Mouse (Mus musculus) stomach, embryonic 14.5 days (tissue): ENCODE results near the gene Rpl22. TPM values are rescaled to one million over a fixed set of nuclear protein-coding genes. Genes with fewer than 3 reads are reported as not detected.
A peak's percentile ranks its signal among the peaks of the same experiment; 100 is the strongest.

Source experiments
- ATAC-seq: fragments of 200-750 bp; cut with Nextera tagmentation; 2 replicates; pipeline ENCODE4 v1.8.0; 2017; ENCODE audit warnings: low read depth, moderate TSS enrichment; ENCODE audit not compliant: insufficient number of reproducible peaks, insufficient read depth, low FRiP score
- H3K27ac ChIP-seq: fragments of 300-500 bp; sonication (generic); 2 replicates; pipeline ENCODE4 v1.5.1; 2014; ENCODE audit warnings: mild to moderate bottlenecking, low read length, moderate library complexity, mixed read lengths
- H3K27me3 ChIP-seq: fragments of 300-500 bp; sonication (generic); 2 replicates; pipeline ENCODE4 v1.6.1; 2014; ENCODE audit warnings: low read length, control low read depth, mixed read lengths; ENCODE audit not compliant: control insufficient read depth, insufficient read depth
- H3K36me3 ChIP-seq: fragments of 300-500 bp; sonication (generic); 2 replicates; pipeline ENCODE4 v1.6.1; 2014; ENCODE audit warnings: mild to moderate bottlenecking, control low read depth, low read length, moderate library complexity, mixed read lengths; ENCODE audit not compliant: control insufficient read depth, insufficient read depth
- H3K4me1 ChIP-seq: fragments of 300-500 bp; sonication (generic); 2 replicates; pipeline ENCODE4 v1.6.1; 2014; ENCODE audit warnings: low read length, control low read depth, mixed read lengths; ENCODE audit not compliant: control insufficient read depth, insufficient read depth
- H3K4me2 ChIP-seq: fragments of 300-500 bp; sonication (generic); replicated peaks from 2 replicates; pipeline ENCODE4 v1.6.1; 2014; ENCODE audit warnings: low read depth, low read length, control low read depth
- H3K4me3 ChIP-seq: fragments of 300-500 bp; sonication (generic); 2 replicates; pipeline ENCODE4 v1.5.1; 2014; ENCODE audit warnings: low read depth, low read length, control low read depth
- H3K9ac ChIP-seq: fragments of 300-500 bp; sonication (generic); replicated peaks from 2 replicates; pipeline ENCODE4 v1.6.1; 2014; ENCODE audit warnings: low read depth, mild to moderate bottlenecking, control low read depth, low read length, moderate library complexity, mixed read lengths
- H3K9me3 ChIP-seq: fragments of 300-500 bp; sonication (generic); 2 replicates; pipeline ENCODE4 v1.6.1; 2016; ENCODE audit warnings: low read depth, low read length, control low read depth; ENCODE audit not compliant: control insufficient read depth
- WGBS: fragments of 180-500 bp; shearing (Covaris S2); extraction: QIAGEN DNeasy Blood & Tissue Kit; methylation state at CpG from one replicate; pipeline ENCODE4 v1.1.7; 2014; 5-methylcytosine and 5-hydroxymethylcytosine counted together
- polyA plus RNA-seq: library from polyadenylated mRNA; unstranded; fragments of >200 nt; fragmentation: Nextera tagmentation; extraction: Ambion mirVana; gene quantifications from 2 replicates; pipeline ENCODE4 v1.2.1, GENCODE M21; 2014

Gene Rpl22
- polyA plus RNA-seq: 483 and 497 TPM in 2 replicates

DNA sequence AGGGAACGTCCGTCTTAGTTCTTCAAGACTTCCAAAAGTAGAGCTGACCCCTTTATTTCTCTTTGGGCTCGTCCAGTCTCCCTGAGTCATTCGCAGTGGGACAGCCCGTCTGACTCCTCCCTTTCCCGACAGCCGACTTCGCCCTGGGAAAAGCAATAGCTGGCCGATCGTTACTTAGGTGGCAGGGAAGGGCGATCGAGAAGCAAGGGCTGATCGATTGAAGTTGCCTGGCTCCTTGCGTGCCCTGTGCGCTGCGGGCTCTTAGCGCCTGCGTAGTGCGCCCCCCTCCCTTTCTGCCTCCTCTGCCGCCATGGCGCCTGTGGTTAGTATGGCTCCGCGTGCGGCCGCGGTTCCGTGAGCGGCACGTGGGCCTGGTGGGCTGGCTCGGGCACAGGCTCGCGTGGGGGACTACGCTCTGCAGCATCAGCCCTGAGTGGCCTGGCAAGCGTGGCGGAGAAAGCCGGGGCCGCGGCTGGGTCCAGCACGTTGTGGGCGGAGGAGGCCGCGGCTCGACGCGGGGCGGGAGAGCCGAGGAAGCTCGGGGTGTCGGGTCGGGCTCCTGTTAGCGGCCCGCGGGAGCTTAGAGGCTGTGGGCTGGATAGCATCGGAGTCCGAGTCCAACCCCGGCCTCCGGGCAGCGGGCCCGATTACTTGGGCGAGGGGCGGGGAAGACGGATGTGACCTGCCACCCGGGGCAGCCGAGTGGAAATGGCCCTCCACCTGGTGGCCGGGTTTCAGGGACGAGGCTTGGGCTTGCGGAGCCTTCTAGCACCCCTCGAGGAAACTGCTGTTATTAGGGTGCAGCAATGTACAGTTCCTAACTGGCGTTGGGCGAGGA is at the start of gene Rpl22:
Gene Rpl22 (plus strand): TSS at position 169 of the 838 bp plus-strand sequence.
- H3K4me2 ChIP-seq: peak within 1 kb of the TSS; percentile 94
- peak within 1 kb of the TSS; percentile 97 for H3K9ac ChIP-seq
- under 1% methylated on average over 70 of the region's 70 CpGs for WGBS
- peaks cover 10% of the 10 kb centered on the region for H3K4me1 ChIP-seq
- peak; percentile 95 for ATAC-seq
- H3K27me3 ChIP-seq: no peaks in the 10 kb centered on the region
- H3K27ac ChIP-seq: peak within 1 kb of the TSS; percentile 70
- H3K9me3 ChIP-seq: no peaks in the 10 kb centered on the region
- peaks cover 30% of the 10 kb centered on the region for H3K36me3 ChIP-seq
- peak within 1 kb of the TSS; percentile 78 for H3K4me3 ChIP-seq

DNA sequence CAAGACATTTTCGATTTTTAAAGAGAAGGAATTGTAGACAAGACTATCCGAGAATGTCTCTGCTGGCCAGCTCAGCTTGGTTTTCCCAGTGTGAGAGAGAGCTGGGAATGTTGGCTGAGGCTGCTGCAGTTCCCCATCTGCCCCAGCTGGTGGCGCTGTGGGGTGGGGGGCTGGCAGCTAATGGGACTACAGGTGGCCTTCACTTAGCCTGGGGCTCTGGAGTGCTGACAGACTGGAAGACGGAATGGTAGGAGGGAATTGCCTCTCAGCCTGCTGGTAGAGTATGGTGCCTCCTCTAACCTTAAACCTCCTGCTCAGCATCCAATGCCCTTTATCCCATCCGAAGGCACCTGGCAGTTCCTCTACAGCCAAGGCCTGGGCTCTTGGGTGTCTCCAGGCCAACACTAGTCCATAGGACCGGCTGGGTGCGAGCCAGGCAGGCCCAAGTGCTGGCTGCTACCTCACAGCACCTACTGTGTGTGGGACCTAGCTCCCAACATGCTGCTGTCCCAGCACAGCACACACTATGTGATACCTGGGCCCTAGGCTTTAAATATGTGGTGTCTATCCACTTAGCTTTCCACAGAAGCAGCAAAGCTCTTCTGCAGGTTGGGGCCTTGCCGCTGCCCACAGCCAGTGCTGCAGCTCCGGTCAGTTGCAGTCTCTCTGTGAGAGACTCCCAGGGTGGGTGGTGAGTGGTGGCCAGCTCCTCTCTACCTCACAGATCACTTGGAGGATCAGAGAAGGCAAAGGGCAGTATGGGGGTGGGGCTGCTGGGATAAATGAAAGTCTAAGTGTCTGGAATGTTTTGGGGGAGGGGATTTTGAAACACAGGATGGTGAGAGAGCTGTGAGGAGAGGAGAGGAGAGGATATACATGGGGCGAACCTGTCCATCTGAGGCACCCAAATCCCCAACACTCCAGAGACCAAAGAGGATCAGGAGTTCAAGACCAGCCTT is 48.9 kb upstream of the Rpl22 start:
- H3K9ac ChIP-seq: no peak overlapping the region
- H3K4me2 ChIP-seq: no peak overlapping the region
- no peak overlapping the region for H3K27ac ChIP-seq
- 57% methylated on average over 10 of the region's 10 CpGs for WGBS
- H3K9me3 ChIP-seq: no peaks in the 10 kb centered on the region
- no peak overlapping the region for H3K4me3 ChIP-seq
- peaks cover 25% of the 10 kb centered on the region for H3K4me1 ChIP-seq
- no peaks in the 10 kb centered on the region for H3K36me3 ChIP-seq
- ATAC-seq: no peak
- peaks cover 14% of the 10 kb centered on the region for H3K27me3 ChIP-seq

DNA sequence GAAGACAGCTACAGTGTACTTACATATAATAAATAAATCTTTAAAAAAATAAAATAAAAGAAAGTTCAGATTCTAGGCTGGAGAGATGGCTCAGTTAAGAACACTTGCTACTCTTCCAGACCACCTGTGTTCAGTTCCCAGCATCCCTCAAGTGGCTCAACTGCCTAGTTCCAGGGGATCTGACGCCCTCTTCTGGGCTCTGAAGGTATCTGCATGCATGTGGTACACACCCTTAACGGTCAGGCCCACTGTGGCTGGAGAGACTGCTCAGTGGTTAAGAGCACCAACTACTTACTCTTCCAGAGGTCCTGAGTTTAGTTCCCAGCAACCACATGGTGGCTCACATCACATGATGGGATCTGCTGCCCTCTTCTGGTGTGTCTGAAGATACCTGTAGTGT is 47.6 kb upstream of the Rpl22 start:
- Histone ChIP-seq H3K4me1 (peaks cover 16% of the 10 kb centered on the region), H3K9me3 (no peaks in the 10 kb centered on the region), H3K9ac (no peak overlapping the region), H3K4me2 (no peak overlapping the region), H3K27me3 (peaks cover 27% of the 10 kb centered on the region), H3K27ac (no peak overlapping the region), H3K36me3 (no peaks in the 10 kb centered on the region), H3K4me3 (no peak overlapping the region)
- ATAC-seq: no peak
- 58% methylated on average over 2 of the region's 2 CpGs for WGBS

DNA sequence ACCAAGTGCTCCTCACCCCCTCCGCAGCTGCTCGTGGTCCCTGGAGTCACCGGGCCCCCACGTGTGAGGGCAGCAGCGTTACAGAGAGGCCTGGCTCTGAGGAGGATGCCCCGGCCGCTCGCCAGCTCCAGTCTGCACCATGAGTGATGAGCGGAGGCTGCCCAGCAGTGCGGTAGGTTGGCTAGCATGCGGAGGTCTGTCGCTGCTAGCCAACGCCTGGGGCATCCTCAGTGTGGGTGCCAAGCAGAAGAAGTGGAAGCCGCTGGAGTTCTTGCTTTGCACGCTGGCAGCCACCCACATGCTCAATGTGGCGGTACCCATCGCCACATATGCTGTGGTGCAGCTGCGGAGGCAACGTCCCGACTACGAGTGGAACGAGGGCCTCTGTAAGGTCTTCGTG is 46.6 kb upstream of the Rpl22 start:
- Histone ChIP-seq H3K4me3 (no peak overlapping the region), H3K4me2 (no peak overlapping the region), H3K9ac (no peak overlapping the region), H3K36me3 (no peaks in the 10 kb centered on the region), H3K27ac (no peak overlapping the region), H3K27me3 (peaks cover 35% of the 10 kb centered on the region), H3K4me1 (peaks cover 12% of the 10 kb centered on the region), H3K9me3 (no peaks in the 10 kb centered on the region)
- 85% methylated on average over 23 of the region's 23 CpGs for WGBS
- no peak for ATAC-seq

DNA sequence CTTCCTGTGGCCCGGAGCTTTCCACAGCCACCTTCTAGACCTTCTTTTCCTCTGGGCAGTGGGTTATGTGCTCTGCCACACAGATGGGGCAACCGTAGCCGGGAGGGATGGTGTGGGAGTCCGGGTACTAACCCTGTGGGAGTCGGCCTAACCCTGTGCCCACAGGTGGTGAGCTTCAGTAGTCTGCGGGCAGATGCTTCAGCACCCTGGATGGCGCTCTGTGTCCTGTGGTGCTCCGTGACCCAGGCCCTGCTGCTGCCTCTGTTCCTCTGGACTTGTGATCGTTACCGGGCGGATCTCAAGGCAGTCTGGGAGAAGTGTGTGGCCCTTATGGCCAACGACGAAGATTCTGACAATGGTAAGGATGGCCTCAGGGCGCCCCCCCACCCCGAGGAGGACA is 43.9 kb upstream of the Rpl22 start:
- Histone ChIP-seq H3K4me3 (no peak overlapping the region), H3K9ac (no peak overlapping the region), H3K4me1 (peaks cover 9% of the 10 kb centered on the region), H3K9me3 (no peaks in the 10 kb centered on the region), H3K27ac (no peak overlapping the region), H3K36me3 (no peaks in the 10 kb centered on the region), H3K4me2 (no peak overlapping the region), H3K27me3 (peaks cover 49% of the 10 kb centered on the region)
- no peak for ATAC-seq
- 43% methylated on average over 15 of the region's 15 CpGs for WGBS

DNA sequence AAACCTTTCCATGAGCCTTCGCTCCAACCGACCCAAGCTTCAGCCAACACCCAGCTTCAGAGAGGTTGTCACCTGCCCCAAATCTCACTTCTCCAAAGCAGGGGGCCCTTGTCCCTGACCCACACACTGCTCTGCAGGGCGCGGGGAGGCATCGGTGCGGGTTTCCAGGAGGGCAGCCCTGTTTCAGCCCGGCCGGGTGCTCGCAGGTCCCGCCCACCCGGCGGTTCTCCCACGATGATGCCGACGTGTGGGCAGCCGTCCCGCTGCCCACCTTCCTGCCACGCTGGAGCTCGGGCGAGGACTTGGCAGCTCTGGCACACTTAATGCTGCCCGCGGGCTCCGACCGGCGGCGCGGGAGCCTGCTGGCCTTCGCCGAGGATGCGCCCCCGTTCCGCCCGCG is 42.8 kb upstream of the Rpl22 start:
- H3K4me3 ChIP-seq: peak overlapping the region; percentile 18; the same call in 1 of the 2 replicates
- peaks cover 61% of the 10 kb centered on the region for H3K27me3 ChIP-seq
- H3K4me2 ChIP-seq: peak overlapping the region; percentile 52
- WGBS: 21% methylated on average over 30 of the region's 34 CpGs
- H3K9me3 ChIP-seq: no peaks in the 10 kb centered on the region
- no peaks in the 10 kb centered on the region for H3K36me3 ChIP-seq
- ATAC-seq: no peak
- peaks cover 9% of the 10 kb centered on the region for H3K4me1 ChIP-seq
- H3K27ac ChIP-seq: no peak overlapping the region
- 0 out of 2 replicates have a peak overlapping the region, but pooled peaks have one; percentile 21 for H3K9ac ChIP-seq

DNA sequence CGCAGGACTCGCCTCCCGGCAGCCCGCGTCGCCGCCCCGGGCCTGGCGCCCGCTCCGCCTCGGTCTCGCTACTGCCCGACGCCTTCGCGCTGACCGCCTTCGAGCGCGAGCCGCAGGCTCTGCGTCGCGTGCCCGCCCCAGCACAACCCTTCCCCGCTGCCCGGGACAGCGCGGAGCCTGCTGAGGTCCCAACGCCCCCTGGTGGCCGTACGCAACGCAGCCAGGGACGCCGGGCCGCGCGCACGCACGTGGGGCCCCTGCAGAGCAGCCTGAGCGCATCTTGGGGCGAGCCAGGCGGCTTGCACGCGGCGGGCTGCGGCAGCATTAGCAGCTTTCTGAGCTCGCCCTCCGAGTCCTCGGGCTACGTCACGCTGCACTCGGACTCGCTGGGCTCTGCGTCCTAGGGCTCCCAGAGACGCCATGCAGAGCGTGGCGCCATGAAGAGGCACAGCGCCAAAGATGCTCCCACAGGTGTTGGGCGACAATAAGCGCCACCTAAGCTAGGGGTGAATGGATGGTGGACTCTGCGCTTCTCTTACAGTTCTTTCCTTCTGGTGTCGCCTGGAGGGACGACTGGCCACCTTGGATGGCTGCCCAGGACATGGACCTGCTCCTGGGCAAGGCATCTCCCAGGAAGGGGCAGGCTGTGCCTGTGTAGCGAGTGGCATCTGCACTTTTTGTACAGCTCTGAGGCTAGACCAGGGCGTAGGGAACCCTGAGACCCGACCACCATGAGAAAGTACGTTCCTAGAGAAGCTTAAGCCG is 42.2 kb upstream of the Rpl22 start:
- peak overlapping the region; percentile 52 for H3K4me2 ChIP-seq
- no peaks in the 10 kb centered on the region for H3K36me3 ChIP-seq
- H3K9me3 ChIP-seq: no peaks in the 10 kb centered on the region
- H3K9ac ChIP-seq: 0 out of 2 replicates have a peak overlapping the region, but pooled peaks have one; percentile 21
- 5% methylated on average over 68 of the region's 70 CpGs for WGBS
- H3K27ac ChIP-seq: no peak overlapping the region
- peak overlapping the region; percentile 18; the same call in 1 of the 2 replicates for H3K4me3 ChIP-seq
- peak; percentile 68 for ATAC-seq
- H3K4me1 ChIP-seq: peaks cover 9% of the 10 kb centered on the region
- peaks cover 67% of the 10 kb centered on the region for H3K27me3 ChIP-seq

DNA sequence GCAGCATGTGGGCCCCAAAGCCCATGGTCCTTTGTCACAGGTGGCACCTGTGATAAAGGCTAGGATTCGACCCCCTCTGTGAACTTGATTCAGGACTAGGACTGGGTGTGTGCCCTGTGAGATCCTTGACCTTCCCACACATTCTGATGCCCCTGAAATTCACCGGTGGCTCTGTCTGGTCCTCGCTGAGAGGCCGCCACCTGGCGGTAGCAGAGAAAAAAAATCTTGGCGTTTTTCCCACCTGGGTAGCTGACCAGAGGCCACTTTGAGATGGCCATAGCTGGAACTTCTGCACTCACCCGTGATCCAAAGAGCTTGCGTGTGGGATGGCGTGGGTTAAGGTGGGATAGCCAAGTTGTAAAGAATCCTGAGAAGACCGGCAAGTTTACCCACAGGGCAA is 40.0 kb upstream of the Rpl22 start:
- ATAC-seq: no peak
- peaks cover 79% of the 10 kb centered on the region for H3K27me3 ChIP-seq

More for the DNA sequence above, 40.0 kb upstream of the Rpl22 start:
- Histone ChIP-seq H3K27ac (no peak overlapping the region), H3K4me1 (peaks cover 11% of the 10 kb centered on the region), H3K9ac (no peak overlapping the region), H3K9me3 (no peaks in the 10 kb centered on the region), H3K4me3 (no peak overlapping the region), H3K4me2 (no peak overlapping the region), H3K36me3 (no peaks in the 10 kb centered on the region)
- WGBS: 5% methylated on average over 10 of the region's 10 CpGs
